Mouse (Mus musculus) right cerebral cortex, postnatal 14 days (tissue): Measurements from ENCODE around the gene G0s2.
A peak's percentile ranks its signal among the peaks of the same experiment; 100 is the strongest.
"Not testable (repeated sequence)": the region's sequence is repeated elsewhere in the genome, so short reads cannot be mapped to it uniquely, and the experiment has no call there.

Experiments
- DNase-seq: peaks from one replicate; pipeline ENCODE4 v3.0.0; 2022

The G0s2 gene

GRCm38 (mm10) chr1:193285766-193286325 lies 12.8 kb upstream of the G0s2 start:
- not testable (repeated sequence) for DNase-seq

GRCm38 (mm10) chr1:193284228-193284779 lies 11.3 kb upstream of the G0s2 start:
- DNase-seq, result no peak

GRCm38 (mm10) chr1:193281344-193281743 lies 8.3 kb upstream of the G0s2 start:
- DNase-seq, result no peak

GRCm38 (mm10) chr1:193279492-193279891 lies 6.5 kb upstream of the G0s2 start:
- no peak for DNase-seq

- DNase-seq, result no peak
Measured at GRCm38 (mm10) chr1:193278414-193279045, 5.5 kb upstream of the G0s2 start.

- DNase-seq, result no peak
Measured at GRCm38 (mm10) chr1:193274407-193275071, 1.5 kb upstream of the G0s2 start.

GRCm38 (mm10) chr1:193272137-193272915 lies 691 bp downstream of the G0s2 start:
- DNase-seq, result peak; percentile 30

GRCm38 (mm10) chr1:193270965-193271763 lies 1.9 kb downstream of the G0s2 start:
- DNase-seq, result no peak

- DNase-seq, result no peak
Measured at GRCm38 (mm10) chr1:193265734-193266133, 7.3 kb downstream of the G0s2 start.

- DNase-seq, result no peak
Measured at GRCm38 (mm10) chr1:193263955-193264598, 8.9 kb downstream of the G0s2 start, which contains the start of gene Hsd11b1. Gene Hsd11b1, minus strand, starts transcription at chr1:193264075.

- no peak for DNase-seq
Measured at GRCm38 (mm10) chr1:193263026-193263907, 9.8 kb downstream of the G0s2 start.

- DNase-seq, result no peak
Measured at GRCm38 (mm10) chr1:193261897-193262548, 11.0 kb downstream of the G0s2 start.

GRCm38 (mm10) chr1:193259559-193259958 lies 13.5 kb downstream of the G0s2 start:
- DNase-seq, result no peak

- no peak for DNase-seq
Measured at GRCm38 (mm10) chr1:193256621-193257098, 16.4 kb downstream of the G0s2 start.

- DNase-seq, result no peak
Measured at GRCm38 (mm10) chr1:193256289-193256577, 16.8 kb downstream of the G0s2 start.

GRCm38 (mm10) chr1:193255488-193256288 lies 17.3 kb downstream of the G0s2 start:
- peak; percentile 81 for DNase-seq

- no peak for DNase-seq
Measured at GRCm38 (mm10) chr1:193255032-193255431, 18.0 kb downstream of the G0s2 start.

GRCm38 (mm10) chr1:193253895-193254294 lies 19.1 kb downstream of the G0s2 start:
- DNase-seq, result not testable (repeated sequence)

- DNase-seq, result no peak
Measured at GRCm38 (mm10) chr1:193252616-193253015, 20.4 kb downstream of the G0s2 start.
